Mouse (Mus musculus) forebrain, postnatal 0 days (tissue): ENCODE measurements at regions not wholly inside any gene's neighbourhood (a gene's known extent, or its start where the extent isn't known, plus 50 kb on each side); places are given as distances from the start of the nearest gene placed in this dataset.
"Not testable (repeated sequence)": the region's sequence is repeated elsewhere in the genome, so short reads cannot be mapped to it uniquely, and the experiment has no call there.

Source experiments
- ATAC-seq: fragments of 200-750 bp; cut with Nextera tagmentation; 2 replicates; pipeline ENCODE4 v1.8.0; 2017; ENCODE audit warnings: mild to moderate bottlenecking, moderate library complexity
- DNase-seq: peaks from one replicate; pipeline ENCODE4 v3.0.0-alpha.2; 2015
- H3K27ac ChIP-seq: fragments of 300-500 bp; sonication (generic); 2 replicates; pipeline ENCODE4 v1.5.1; 2014; ENCODE audit warnings: low read depth, mild to moderate bottlenecking, antibody characterized with exemption, low read length, moderate library complexity, mixed read lengths
- H3K27me3 ChIP-seq: fragments of 300-500 bp; sonication (generic); 2 replicates; pipeline ENCODE4 v1.6.1; 2014; ENCODE audit warnings: mild to moderate bottlenecking, low read length, mixed read lengths; ENCODE audit not compliant: insufficient read depth
- H3K36me3 ChIP-seq: fragments of 300-500 bp; sonication (generic); 2 replicates; pipeline ENCODE4 v1.6.1; 2014; ENCODE audit warnings: mild to moderate bottlenecking, moderate library complexity; ENCODE audit not compliant: insufficient read depth
- H3K4me1 ChIP-seq: fragments of 300-500 bp; sonication (generic); 2 replicates; pipeline ENCODE4 v1.6.1; 2014; ENCODE audit warnings: antibody characterized with exemption; ENCODE audit not compliant: insufficient read depth
- H3K4me2 ChIP-seq: fragments of 300-500 bp; sonication (generic); 2 replicates; pipeline ENCODE4 v1.6.1; 2014; ENCODE audit warnings: low read depth, mild to moderate bottlenecking, moderate library complexity
- H3K4me3 ChIP-seq: fragments of 300-500 bp; sonication (generic); 2 replicates; pipeline ENCODE4 v1.5.1; 2014; ENCODE audit warnings: low read depth, low read length, mixed read lengths
- H3K9ac ChIP-seq: fragments of 300-500 bp; sonication (generic); 2 replicates; pipeline ENCODE4 v1.6.1; 2014; ENCODE audit warnings: mild to moderate bottlenecking
- H3K9me3 ChIP-seq: fragments of 300-500 bp; sonication (generic); 2 replicates; pipeline ENCODE4 v1.6.1; 2016; ENCODE audit warnings: low read length
- CTCF ChIP-seq: sonication (generic); IDR thresholded peaks from 2 replicates; pipeline ENCODE4 v1.5.1; 2016; ENCODE audit warnings: antibody characterized with exemption, control low read depth, low read depth
- WGBS: fragments of 180-500 bp; shearing (Covaris S2); extraction: QIAGEN DNeasy Blood & Tissue Kit; methylation state at CpG from one replicate; pipeline ENCODE4 v1.1.7; 2014; 5-methylcytosine and 5-hydroxymethylcytosine counted together

DNA sequence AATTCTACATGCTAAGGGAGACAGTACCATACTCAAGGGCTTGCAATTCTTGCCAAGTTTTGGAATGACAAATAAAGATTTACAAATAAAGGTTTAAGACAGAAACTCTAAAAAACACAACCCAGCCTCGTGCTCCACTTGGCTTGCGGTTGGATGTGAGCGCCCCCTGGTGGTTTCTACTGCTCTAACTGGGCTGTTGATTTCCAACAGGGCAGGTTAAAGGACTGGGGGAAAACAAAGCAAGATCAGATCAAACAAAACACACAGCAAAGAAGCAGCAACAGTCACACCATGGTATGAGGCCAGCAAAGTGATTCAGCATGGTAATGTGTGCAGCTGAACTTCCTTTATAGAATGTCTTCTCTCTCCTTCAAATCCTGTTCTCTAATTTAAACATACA, 339.2 kb downstream of the Adam3 start:
- 3% methylated on average over 3 of the region's 3 CpGs for WGBS
- H3K27me3 ChIP-seq = no peaks in the 10 kb centered on the region
- no peaks in the 10 kb centered on the region for H3K36me3 ChIP-seq
- no peaks in the 10 kb centered on the region for H3K4me1 ChIP-seq
- ATAC-seq (peak; percentile 73), DNase-seq (peak; percentile 84)
- H3K9me3 ChIP-seq = no peaks in the 10 kb centered on the region
- H3K4me2 ChIP-seq = no peak overlapping the region
- H3K9ac ChIP-seq = no peak overlapping the region
- no peak overlapping the region for H3K4me3 ChIP-seq
- peak; percentile 91 for TF ChIP-seq CTCF
- no peak overlapping the region for H3K27ac ChIP-seq

DNA sequence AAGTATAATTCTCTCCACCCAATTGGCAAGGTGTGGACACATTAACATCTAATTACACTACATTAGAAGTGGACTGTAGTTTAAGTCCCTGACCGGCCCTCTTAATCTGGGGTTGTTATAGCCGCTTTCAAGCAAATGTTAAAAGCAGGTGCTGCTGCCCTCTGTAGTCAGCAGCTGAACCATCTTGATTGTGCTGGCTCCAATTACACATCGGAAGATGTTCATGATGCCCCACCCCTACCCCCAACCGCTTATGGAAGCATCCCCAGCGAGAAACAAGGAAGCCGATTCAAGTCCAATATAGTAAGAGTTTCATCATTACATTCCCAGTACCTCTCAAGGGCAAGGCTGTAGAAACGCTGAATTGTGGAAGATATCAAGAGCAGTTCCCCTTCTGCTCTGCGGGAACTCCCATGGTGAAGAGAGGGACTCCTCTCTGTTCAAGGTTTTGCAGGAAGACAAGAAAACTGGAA, 341.7 kb downstream of the Adam3 start:
- Histone ChIP-seq H3K4me2 (no peak overlapping the region), H3K27me3 (no peaks in the 10 kb centered on the region), H3K4me1 (no peaks in the 10 kb centered on the region), H3K27ac (no peak overlapping the region), H3K4me3 (no peak overlapping the region), H3K9ac (no peak overlapping the region), H3K36me3 (no peaks in the 10 kb centered on the region), H3K9me3 (no peaks in the 10 kb centered on the region)
- DNase-seq = no peak
- no peak for ATAC-seq
- no peak for TF ChIP-seq CTCF
- WGBS = 62% methylated on average over 8 of the region's 8 CpGs

DNA sequence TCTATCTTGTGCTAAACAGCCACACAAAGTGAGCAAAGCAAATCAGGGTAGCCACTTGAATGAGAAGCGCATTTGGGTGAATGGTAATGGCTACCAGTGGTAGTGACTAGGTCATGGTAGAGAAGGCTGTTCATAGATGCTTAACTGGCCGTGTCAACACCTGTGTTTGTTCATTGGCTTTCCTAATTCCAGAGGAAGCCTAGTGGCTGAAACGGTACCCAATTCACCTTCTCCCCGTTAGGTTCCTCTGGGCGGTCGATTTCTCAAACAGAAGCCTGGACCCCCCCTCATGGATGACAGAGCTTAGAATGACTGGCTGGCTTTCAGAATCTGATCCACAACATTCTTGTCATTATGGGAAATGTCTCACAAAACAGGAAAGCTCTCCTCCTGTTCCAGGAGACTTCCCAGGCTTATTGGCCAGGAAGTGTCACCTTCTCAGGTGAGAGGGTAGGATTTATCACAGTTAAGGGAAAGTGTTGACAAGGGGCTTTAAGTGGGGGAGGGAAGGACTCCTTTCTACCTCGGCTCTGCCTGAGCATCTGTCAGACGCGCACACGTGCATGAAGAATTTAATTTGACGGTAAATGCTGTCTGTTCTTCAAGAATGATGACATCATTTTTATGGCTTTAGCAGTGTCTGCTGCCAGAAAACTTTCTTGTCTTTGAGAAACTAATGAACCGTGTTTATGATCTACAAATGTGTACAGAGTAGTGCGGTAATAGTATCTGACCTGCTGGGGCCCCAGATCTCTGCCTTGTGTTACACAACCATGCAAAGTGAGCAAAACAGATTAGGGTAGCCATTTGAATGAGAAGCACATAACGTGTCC, 342.3 kb downstream of the Adam3 start:
- no peaks in the 10 kb centered on the region for H3K9me3 ChIP-seq
- 60% methylated on average over 14 of the region's 14 CpGs for WGBS
- no peaks in the 10 kb centered on the region for H3K4me1 ChIP-seq
- H3K4me2 ChIP-seq = no peak overlapping the region
- no peaks in the 10 kb centered on the region for H3K36me3 ChIP-seq
- DNase-seq (no peak), ATAC-seq (no peak; the same call in 1 of the 2 replicates)
- H3K27ac ChIP-seq = no peak overlapping the region
- H3K9ac ChIP-seq = no peak overlapping the region
- H3K4me3 ChIP-seq = no peak overlapping the region
- H3K27me3 ChIP-seq = no peaks in the 10 kb centered on the region
- no peak for TF ChIP-seq CTCF

DNA sequence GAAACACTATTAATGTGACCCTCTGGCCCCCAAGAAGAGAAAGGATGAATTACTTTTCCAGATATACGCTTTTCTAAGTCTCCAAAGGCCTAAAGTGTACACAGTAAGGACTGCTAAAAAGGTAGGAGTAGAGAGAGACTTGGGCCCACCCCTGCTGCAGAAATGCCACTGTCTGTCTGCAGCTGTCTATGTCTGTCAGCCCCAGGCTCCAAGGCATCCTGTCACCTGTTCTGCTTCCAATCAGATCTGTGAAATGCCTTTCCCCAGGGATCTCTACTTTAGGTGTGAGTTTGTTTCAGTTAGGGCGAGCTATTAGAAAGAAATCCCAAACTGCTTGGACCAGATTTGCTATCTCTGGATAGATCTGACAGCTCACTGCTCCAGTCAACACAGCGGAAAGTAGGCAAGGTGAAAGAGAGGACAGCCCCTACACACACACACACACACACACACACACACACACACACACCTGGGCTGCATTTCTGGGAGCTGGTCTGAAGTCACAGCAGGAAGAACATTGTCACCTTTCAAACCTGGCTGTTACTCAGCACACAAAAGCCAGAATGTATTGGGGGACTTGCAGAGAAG, 343.9 kb downstream of the Adam3 start:
- H3K4me1 ChIP-seq = no peaks in the 10 kb centered on the region
- H3K27ac ChIP-seq = no peak overlapping the region
- no peak for TF ChIP-seq CTCF
- H3K36me3 ChIP-seq = no peaks in the 10 kb centered on the region
- no peak overlapping the region for H3K4me3 ChIP-seq
- H3K4me2 ChIP-seq = no peak overlapping the region
- no peaks in the 10 kb centered on the region for H3K27me3 ChIP-seq
- ATAC-seq (no peak), DNase-seq (no peak)
- H3K9me3 ChIP-seq = no peaks in the 10 kb centered on the region
- 88% methylated on average over 3 of the region's 3 CpGs for WGBS
- H3K9ac ChIP-seq = no peak overlapping the region

DNA sequence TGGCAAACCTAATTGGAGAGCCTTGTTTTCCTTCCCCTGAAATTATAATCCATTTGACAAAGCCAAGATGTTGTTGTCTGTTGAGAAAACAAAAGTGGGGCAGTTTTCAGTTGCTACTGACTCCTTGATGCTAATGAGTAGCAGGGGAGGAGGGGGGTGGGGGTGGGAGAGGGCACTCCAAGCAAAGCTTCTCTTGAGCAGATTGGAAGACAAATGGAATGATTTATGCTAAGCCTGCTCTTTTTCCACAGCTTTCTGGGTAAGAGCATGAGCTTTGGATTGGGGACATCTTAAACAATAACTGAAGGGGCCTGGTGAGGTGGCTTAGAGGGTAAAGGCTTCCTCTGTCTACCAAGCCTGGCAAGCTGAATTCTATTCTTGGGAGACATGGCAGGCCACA, 347.6 kb downstream of the Adam3 start:
- H3K9ac ChIP-seq = no peak overlapping the region
- no peak overlapping the region for H3K4me3 ChIP-seq
- no peak overlapping the region for H3K4me2 ChIP-seq
- ATAC-seq (no peak; the same call in 1 of the 2 replicates), DNase-seq (no peak)
- no peak for TF ChIP-seq CTCF
- no peaks in the 10 kb centered on the region for H3K4me1 ChIP-seq
- no peaks in the 10 kb centered on the region for H3K36me3 ChIP-seq
- no peak overlapping the region for H3K27ac ChIP-seq
- H3K9me3 ChIP-seq = no peaks in the 10 kb centered on the region
- no peaks in the 10 kb centered on the region for H3K27me3 ChIP-seq

DNA sequence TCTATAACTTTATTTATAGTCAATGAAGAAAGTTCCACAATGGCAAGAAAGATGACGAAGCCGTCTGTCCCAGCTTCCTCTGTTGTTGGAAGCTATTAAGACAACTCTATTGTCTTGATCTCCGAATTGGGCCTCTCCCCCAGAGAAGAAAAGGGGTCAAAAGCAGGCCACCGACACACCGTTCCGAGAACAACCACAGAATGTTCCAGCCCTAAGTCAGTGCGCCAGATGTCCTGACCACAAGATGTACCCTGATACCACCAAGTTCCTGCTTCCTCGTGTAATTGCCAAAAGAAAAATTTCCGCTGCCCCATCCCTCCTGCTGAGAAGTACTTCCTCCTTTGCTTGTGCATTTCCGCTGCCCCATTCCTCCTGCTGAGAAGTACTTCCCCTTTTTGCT, 348.8 kb downstream of the Adam3 start:
- not testable (repeated sequence) for H3K4me1 ChIP-seq, H3K4me3 ChIP-seq, H3K9me3 ChIP-seq, H3K27ac ChIP-seq, ATAC-seq, H3K4me2 ChIP-seq, H3K27me3 ChIP-seq, H3K9ac ChIP-seq, DNase-seq, H3K36me3 ChIP-seq
- WGBS = 85% methylated on average over 10 of the region's 10 CpGs

DNA sequence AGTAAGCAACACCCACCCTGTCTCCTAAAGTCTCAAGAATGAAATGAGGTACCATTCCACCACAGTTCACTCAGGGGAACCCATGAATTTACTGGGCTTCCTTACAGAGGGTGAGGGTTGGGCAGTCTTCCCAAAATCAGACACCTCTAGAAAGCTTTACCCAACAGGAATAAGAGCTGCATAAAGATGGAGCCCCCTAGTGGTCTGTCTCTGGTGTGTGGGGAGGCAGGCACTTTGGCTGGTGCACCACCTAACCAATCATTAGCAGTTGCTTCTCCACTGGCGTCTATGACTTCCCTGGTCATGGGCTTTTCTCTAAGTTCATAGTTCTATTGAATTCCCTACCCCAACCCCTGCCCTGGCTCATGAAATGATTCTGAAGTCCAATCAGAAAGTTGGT, 351.1 kb downstream of the Adam3 start:
- DNase-seq = no peak
- WGBS = 72% methylated on average over 1 of the region's 1 CpGs
- H3K4me3 ChIP-seq = no peak overlapping the region

More for the DNA sequence above, 351.1 kb downstream of the Adam3 start:
- Histone ChIP-seq H3K4me2 (no peak overlapping the region), H3K4me1 (no peaks in the 10 kb centered on the region), H3K9ac (no peak overlapping the region), H3K9me3 (no peaks in the 10 kb centered on the region), H3K36me3 (no peaks in the 10 kb centered on the region), H3K27me3 (no peaks in the 10 kb centered on the region), H3K27ac (no peak overlapping the region)
- TF ChIP-seq CTCF = peak; percentile 20; the same call in 1 of the 2 replicates
- no peak for ATAC-seq
